Mouse (Mus musculus): ENCODE results near the gene Shank3. TPM values are rescaled to one million over a fixed set of nuclear protein-coding genes. Genes with fewer than 3 reads are reported as not detected.

The Shank3 gene
- polyA plus RNA-seq, 2 experiments from 2014 or later = not detected

- no peak for ATAC-seq
Observed at GRCm38 (mm10) chr15:89559202-89559731, 59.8 kb downstream of the Shank3 start.

GRCm38 (mm10) chr15:89568114-89568513 lies 68.7 kb downstream of the Shank3 start, which contains the start of gene Acr:
Acr (plus strand) TSS chr15:89568326.
- ATAC-seq = no peak

GRCm38 (mm10) chr15:89572147-89572546 lies 72.7 kb downstream of the Shank3 start:
- no peak for ATAC-seq

DNA sequence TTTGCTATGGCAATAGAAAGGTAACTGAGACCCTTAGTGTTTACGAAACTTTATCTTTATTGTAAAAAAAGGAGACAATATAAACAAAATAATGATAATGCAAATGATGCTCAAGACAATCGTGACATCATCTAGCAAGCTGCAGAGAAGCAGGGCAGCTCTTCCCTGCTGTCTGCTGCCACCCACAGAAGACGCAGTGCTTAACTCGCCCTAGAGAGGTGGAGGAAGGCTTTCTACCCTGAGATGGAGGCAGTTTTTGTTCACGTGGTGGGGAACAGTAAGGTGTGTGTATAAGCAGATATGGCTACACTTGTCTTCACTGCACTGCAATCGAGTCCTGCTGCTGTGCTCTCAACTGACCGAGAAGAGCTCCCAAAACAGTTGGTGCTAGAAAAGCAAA lies 83.1 kb downstream of the Shank3 start:
- ATAC-seq = no peak

GRCm38 (mm10) chr15:89585101-89585500 lies 85.7 kb downstream of the Shank3 start:
- ATAC-seq = no peak

- no peak for ATAC-seq
Observed at GRCm38 (mm10) chr15:89585631-89586030, 86.2 kb downstream of the Shank3 start.

DNA sequence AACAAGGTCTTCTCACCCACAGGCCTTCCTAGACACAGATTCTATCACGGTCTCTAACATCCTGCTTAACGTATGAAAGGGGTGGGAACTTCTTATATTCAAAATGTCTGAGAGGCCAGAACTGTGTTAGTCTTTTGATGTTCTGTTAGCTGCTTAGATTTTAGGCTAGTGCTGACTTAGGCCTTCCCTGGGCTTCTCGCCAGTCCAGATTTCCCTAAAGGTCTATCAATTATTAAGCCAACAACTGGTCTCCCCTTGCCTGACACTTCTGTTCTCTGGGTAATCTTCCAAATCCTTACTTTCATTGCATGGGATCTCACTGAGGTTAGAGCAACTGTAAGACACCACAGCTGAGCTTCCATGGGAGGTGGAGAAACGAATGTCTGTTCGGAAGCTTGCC lies 89.7 kb downstream of the Shank3 start:
- ATAC-seq = no peak

DNA sequence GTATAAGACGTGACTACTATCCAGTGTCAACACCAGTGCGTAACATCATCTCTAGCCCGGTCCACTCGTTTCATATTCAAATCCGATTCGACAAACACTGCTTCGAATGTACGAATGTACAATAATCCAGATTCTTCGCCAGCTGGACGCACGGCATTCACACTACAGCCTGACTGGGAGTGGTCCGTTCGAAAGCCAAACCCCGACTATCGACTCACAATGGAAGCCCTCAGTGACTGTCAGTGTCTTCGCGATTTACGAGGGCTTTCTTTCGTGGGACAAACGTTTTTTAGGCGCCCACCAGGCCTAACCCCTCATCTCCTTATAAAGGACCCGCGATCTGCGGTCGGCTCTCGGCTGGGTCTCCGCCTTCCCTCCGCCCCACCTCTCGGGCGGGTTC lies 91.9 kb downstream of the Shank3 start:
- no peak for ATAC-seq

DNA sequence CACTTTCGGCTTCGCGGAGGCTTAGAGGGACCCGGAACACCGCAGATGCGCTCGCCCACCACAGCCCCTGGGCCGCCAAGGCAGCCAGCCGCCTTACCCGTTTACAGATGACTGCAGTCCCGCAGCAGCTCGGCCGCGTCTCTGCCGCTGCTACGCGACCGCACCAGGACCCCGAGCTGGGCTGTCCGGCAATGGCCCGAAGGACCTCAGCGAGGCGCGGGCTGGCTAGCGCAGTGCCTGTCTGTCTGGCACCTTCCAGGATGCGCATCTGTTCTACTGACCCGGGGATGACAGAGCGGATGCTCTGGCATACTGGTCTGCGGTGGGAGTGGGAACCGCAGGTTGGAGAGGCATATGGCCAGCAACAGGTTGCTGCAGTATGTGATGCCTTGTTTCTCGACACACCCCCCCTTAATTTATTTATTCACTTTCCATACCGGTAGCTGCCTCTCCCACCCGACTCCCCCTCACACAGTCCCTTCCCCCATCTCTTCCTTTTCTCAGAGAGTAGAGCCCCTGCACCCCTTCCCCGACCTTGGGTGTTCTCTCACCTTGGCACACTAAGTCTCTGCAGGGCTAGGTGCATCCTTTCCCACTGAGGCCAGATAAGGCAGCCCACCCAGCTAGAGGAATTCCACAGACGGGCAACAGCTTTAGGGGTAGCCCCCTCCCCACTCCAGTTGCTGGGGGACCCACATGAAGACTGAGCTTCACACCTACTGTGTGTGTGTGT lies 92.5 kb downstream of the Shank3 start, which contains the start of gene Rabl2:
Rabl2 (minus strand) TSS at position 201 of the 733 bp plus-strand sequence.
- peak; percentile 94 for ATAC-seq

DNA sequence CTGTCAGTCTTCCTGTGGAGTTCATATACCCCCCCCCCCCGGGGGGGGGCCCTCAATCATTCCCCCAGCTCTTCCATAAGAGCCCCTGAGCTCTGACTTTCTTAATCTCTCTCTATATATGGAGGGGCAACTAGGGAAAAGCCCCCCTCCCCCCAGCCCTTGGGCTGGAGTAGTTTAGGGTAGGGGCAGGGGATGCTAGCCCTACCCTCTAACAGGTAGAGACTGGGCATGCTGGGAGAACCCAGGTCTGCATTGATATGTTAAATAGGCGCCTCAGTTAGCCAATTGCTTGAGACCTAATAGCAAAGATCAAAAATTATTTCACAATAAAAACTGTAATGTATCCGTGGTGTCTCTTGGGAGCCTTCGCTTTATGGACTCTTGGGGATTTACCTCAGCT lies 93.1 kb downstream of the Shank3 start:
- ATAC-seq = no peak

GRCm38 (mm10) chr15:89605822-89606570 lies 106.6 kb downstream of the Shank3 start:
- no peak for ATAC-seq

DNA sequence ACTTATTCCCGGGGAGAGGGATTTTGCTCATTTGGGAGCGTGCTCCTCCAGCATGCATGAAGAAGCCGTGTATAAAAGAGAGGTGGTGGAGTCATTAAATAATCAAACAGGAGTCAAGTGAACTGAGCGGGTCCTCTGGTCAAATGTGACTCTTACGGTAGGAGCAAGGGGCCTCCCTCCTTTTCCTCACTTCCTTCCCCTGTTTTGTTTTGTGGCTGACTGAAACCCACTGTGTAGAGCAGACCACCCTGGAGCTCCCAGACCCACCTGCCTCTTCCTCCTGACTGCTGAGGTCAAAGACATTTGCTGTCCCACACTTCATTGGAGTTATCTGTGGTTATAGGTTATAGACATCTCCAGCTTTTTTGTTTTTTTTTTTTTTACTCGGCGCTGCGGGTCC lies 108.1 kb downstream of the Shank3 start:
- ATAC-seq = no peak

DNA sequence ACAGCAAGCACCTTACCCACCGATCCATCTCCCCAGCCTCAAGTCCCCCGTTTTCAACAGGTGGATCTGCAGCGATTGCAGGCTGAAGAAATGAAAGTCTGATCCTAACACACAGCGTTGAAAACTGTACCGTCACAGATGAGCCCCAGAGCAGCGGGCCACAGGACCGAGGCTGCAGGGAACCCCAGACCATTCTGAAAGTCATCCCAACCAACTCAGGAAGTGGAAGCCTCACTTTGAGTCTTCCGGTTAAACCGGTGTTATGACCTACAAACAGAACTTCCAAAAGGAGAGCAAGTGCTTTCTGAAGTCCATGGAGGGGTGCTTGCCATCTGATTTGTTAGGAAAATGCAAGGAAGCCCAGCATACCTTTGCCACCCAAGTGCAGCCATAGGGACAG lies 108.5 kb downstream of the Shank3 start:
- no peak for ATAC-seq

Other genes with a start within 250 kb of the Shank3 start
- 100 to 1,000 TPM in 1 of 2 experiments, 10 to 100 TPM in 1; 87.6 to 124 TPM for gene Sbf1, start 184.3 kb upstream of the Shank3 start, polyA plus RNA-seq (2017; shearing (Covaris generic))
- not detected for gene Adm2, start 176.9 kb upstream of the Shank3 start, polyA plus RNA-seq (2017; shearing (Covaris generic))
- not detected for gene Miox, start 165.2 kb upstream of the Shank3 start, polyA plus RNA-seq (2017; shearing (Covaris generic))
- 10 to 100 TPM; 23.5 to 40.7 TPM for gene Lmf2, start 144.0 kb upstream of the Shank3 start, polyA plus RNA-seq (2017; shearing (Covaris generic))
- gene Ncaph2, start 143.9 kb upstream of the Shank3 start, polyA plus RNA-seq (2017; shearing (Covaris generic)) = 100 to 1,000 TPM; 189 to 193 TPM
- gene Sco2, start 125.8 kb upstream of the Shank3 start, polyA plus RNA-seq (2017; shearing (Covaris generic)) = 1 to 10 TPM; 1.6 to 3.0 TPM
- gene Tymp, start 122.6 kb upstream of the Shank3 start, polyA plus RNA-seq (2017; shearing (Covaris generic)) = not detected
- gene Odf3b, start 120.3 kb upstream of the Shank3 start, polyA plus RNA-seq (2017; shearing (Covaris generic)) = 1 to 10 TPM in 1 of 2 experiments, not detected in 1; 2.5 TPM
- not detected for gene Klhdc7b, start 114.7 kb upstream of the Shank3 start, polyA plus RNA-seq (2017; shearing (Covaris generic))
- gene Syce3, start 89.1 kb upstream of the Shank3 start, polyA plus RNA-seq (2017; shearing (Covaris generic)) = not detected
- gene Cpt1b, start 73.8 kb upstream of the Shank3 start, polyA plus RNA-seq (2017; shearing (Covaris generic)) = under 1 TPM; 0.28 to 0.62 TPM
- gene C730034F03Rik, start 70.0 kb upstream of the Shank3 start, polyA plus RNA-seq (2017; shearing (Covaris generic)) = 1 to 10 TPM; 5.7 to 8.2 TPM
- gene Gm44502, start 69.9 kb upstream of the Shank3 start, polyA plus RNA-seq (2017; shearing (Covaris generic)) = not detected
- gene Chkb, start 69.7 kb upstream of the Shank3 start, polyA plus RNA-seq (2017; shearing (Covaris generic)) = 10 to 100 TPM; 54.6 to 66.7 TPM
- gene Mapk8ip2, start 45.7 kb upstream of the Shank3 start, polyA plus RNA-seq (2017; shearing (Covaris generic)) = under 1 TPM; 0.32 to 0.44 TPM
- 10 to 100 TPM; 10.2 to 12.6 TPM for gene Arsa, start 22.2 kb upstream of the Shank3 start, polyA plus RNA-seq (2017; shearing (Covaris generic))
- not detected for gene Acr, start 68.7 kb downstream of the Shank3 start, polyA plus RNA-seq (2017; shearing (Covaris generic))
- gene Rabl2, start 92.3 kb downstream of the Shank3 start, polyA plus RNA-seq (2017; shearing (Covaris generic)) = 1 to 10 TPM; 1.3 to 2.2 TPM